Mouse (Mus musculus) activated CD4-positive, CD25-positive, alpha-beta regulatory T cell, adult 9 weeks (primary cell): ENCODE results near the gene Vmn1r101. TPM values are rescaled to one million over a fixed set of nuclear protein-coding genes. Genes with fewer than 3 reads are reported as not detected.

Experiments
- polyA plus RNA-seq: library from polyadenylated mRNA; unstranded; fragments of 100-300 nt; shearing (Covaris generic); gene quantifications from one replicate; pipeline ENCODE4 v1.2.1, GENCODE M21; 2017

The Vmn1r101 gene
- polyA plus RNA-seq = not detected

GRCm38 (mm10) chr7:20442493-20442892 lies at the start of gene Vmn1r101:
TSS of gene Vmn1r101 (minus strand) at chr7:20442593.

DNA sequence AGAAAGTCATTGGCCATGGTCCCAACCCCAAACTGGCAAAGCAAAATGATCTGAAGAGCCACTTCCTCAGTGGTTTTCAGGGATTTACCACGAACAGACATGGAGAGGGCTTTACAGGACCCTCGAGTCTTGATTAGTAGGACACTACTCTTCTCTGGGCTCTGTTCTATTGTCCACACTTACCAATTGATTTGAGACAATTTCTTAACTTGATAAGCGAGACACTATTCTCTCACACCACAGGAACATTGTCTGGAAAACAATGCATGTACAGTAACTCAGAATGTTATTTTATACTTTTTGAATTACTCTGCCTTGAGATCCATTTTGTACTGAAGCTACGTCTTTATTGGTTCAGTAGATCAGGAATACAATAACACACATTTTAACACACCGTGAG lies 32.4 kb upstream of the Vmn1r101 start, which contains the start of gene Gm10670:
TSS of gene Gm10670 (minus strand) at position 101 of the 400 bp plus-strand sequence.

GRCm38 (mm10) chr7:20417642-20418041 lies 24.8 kb downstream of the Vmn1r101 start, which contains the start of gene Vmn1r100:
TSS of gene Vmn1r100 (plus strand) at chr7:20417942.

Other genes starting within 250 kb of the Vmn1r101 start
- gene Vmn1r95, start 248.9 kb downstream of the Vmn1r101 start, polyA plus RNA-seq = not detected
- gene Gm6164, start 237.0 kb downstream of the Vmn1r101 start, polyA plus RNA-seq = not detected
- gene Gm4498, start 208.8 kb downstream of the Vmn1r101 start, polyA plus RNA-seq = not detected
- not detected for gene Gm5890, start 179.8 kb downstream of the Vmn1r101 start, polyA plus RNA-seq
- gene Gm4133, start 108.5 kb downstream of the Vmn1r101 start, polyA plus RNA-seq = not detected
- gene Gm5728, start 67.2 kb downstream of the Vmn1r101 start, polyA plus RNA-seq = not detected
- gene Vmn1r100, start 24.7 kb downstream of the Vmn1r101 start, polyA plus RNA-seq = not detected
- gene Gm10670, start 32.3 kb upstream of the Vmn1r101 start, polyA plus RNA-seq = not detected
- not detected for gene Vmn1r103, start 67.9 kb upstream of the Vmn1r101 start, polyA plus RNA-seq
- not detected for gene Vmn1r104, start 91.2 kb upstream of the Vmn1r101 start, polyA plus RNA-seq
- gene Gm5726, start 103.2 kb upstream of the Vmn1r101 start, polyA plus RNA-seq = not detected
- gene Gm4141, start 133.6 kb upstream of the Vmn1r101 start, polyA plus RNA-seq = not detected
- not detected for gene Gm4513, start 156.4 kb upstream of the Vmn1r101 start, polyA plus RNA-seq
- gene Vmn1r107, start 226.3 kb upstream of the Vmn1r101 start, polyA plus RNA-seq = not detected